Mouse (Mus musculus) heart, adult 2 months (tissue): ENCODE results near the gene Bmp2k. TPM values are rescaled to one million over a fixed set of nuclear protein-coding genes. Genes with fewer than 3 reads are reported as not detected.

Experiments used
- DNase-seq, 2 experiments: peaks; one replicate each; pipeline ENCODE4 v3.0.0; 2021
- H3K27ac ChIP-seq: fragments of 200-600 bp; 2 replicates; pipeline ENCODE4 v1.8.1; 2022
- H3K27me3 ChIP-seq: fragments of 200-500 bp; 2 replicates; pipeline ENCODE4 v1.6.1; 2012; ENCODE audit warnings: mild to moderate bottlenecking, low read length, inconsistent platforms, mixed read lengths; ENCODE audit not compliant: control insufficient read depth, insufficient read depth
- H3K36me3 ChIP-seq: fragments of 200-500 bp; 2 replicates; pipeline ENCODE4 v1.6.1; 2012; ENCODE audit warnings: low read length, inconsistent platforms; ENCODE audit not compliant: control insufficient read depth, insufficient read depth
- H3K4me1 ChIP-seq: fragments of 200-500 bp; 2 replicates; pipeline ENCODE4 v1.6.1; 2011; ENCODE audit warnings: low read length; ENCODE audit not compliant: control insufficient read depth, insufficient read depth
- H3K4me3 ChIP-seq: fragments of 200-600 bp; 2 replicates; pipeline ENCODE4 v1.8.1; 2022
- H3K79me2 ChIP-seq: fragments of 200-500 bp; replicated peaks from 2 replicates; pipeline ENCODE4 v1.6.1; 2012; ENCODE audit warnings: mild to moderate bottlenecking, inconsistent platforms, low read length, moderate library complexity, mixed read lengths; ENCODE audit not compliant: control insufficient read depth, insufficient read depth
- H3K9ac ChIP-seq: fragments of 200-500 bp; 2 replicates; pipeline ENCODE4 v1.6.1; 2012; ENCODE audit warnings: low read depth, mild to moderate bottlenecking, control low read depth, inconsistent platforms, low read length, mixed read lengths
- CTCF ChIP-seq: fragments of 200-600 bp; IDR thresholded peaks from 2 replicates; pipeline ENCODE4 v1.8.1; 2022; ENCODE audit warnings: antibody characterized with exemption, mild to moderate bottlenecking, moderate library complexity
- EP300 ChIP-seq: fragments of 200-500 bp; IDR thresholded peaks from 2 replicates; pipeline ENCODE4 v1.6.1; 2011; ENCODE audit warnings: low read depth, low read length, control low read depth; ENCODE audit not compliant: insufficient read depth
- POLR2A ChIP-seq: fragments of 200-500 bp; IDR thresholded peaks from 2 replicates; pipeline ENCODE4 v1.6.1; 2011; ENCODE audit warnings: mild to moderate bottlenecking, low read depth, low read length, control low read depth; ENCODE audit not compliant: insufficient read depth
- WGBS: fragments of 180-500 bp; shearing (Covaris S2); methylation state at CpG from one replicate; pipeline ENCODE4 v1.1.7; 2018; 5-methylcytosine and 5-hydroxymethylcytosine counted together
- intact Hi-C: fragments of 180-260 bp; cut with DNase I; formaldehyde crosslinking; loops from one replicate; pipeline ENCODE4 v1.15.1; 2025
- polyA plus RNA-seq: library from polyadenylated mRNA; depleted of rRNA; stranded (reverse); fragments of >200 nt; gene quantifications from 2 replicates; pipeline ENCODE4 v1.2.3, GENCODE M21; 2012
- total RNA-seq, 2 experiments: library from RNA; stranded (reverse); gene quantifications; 2 replicates each; pipeline ENCODE4 v1.2.3; 2021

Bmp2k gene
- total and polyA plus RNA-seq, 3 experiments, result 2.9 to 8.4 (median 6.7) TPM

DNA sequence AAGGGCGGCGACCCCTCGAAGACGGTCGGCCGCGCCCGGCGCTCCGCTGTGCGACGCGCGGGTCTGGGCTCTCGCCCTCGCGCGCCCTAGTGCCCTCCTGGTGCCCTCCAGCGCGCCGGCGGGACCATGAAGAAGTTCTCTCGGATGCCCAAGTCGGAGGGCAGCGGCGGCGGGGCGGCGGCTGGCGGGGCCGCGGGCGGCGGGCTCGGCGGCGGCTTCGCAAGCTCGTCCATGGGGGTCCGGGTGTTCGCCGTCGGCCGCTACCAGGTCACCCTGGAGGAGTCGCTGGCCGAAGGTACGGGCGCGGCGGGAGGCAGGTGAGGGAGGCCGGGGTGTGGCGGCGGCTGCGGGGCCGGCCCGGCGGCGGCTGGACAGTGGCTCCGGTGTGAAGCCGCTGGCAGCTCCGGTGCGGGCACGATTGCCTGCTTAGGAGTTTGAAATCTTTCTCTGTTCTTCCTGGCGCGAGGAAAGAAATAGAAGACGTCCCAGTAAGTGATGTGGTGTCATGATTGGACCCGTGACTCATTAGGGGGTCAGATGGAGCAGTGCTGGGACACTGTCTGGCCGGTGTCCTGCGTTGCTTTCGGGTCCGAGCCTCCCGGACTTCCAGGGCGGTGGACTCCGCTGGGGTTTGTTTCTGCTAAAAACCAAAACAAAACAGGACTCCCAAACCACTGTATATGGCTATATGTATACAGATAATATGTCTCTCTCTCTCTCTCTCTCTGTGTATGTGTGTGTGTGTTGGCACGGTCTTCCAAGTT is 495 bp downstream of the Bmp2k start:
- H3K79me2 ChIP-seq, result 0 out of 2 replicates have a peak, but pooled peaks cover 1% of the 10 kb centered on the region
- H3K4me3 ChIP-seq, result peak overlapping the region; percentile 92
- intact Hi-C loops, result loop anchor here (1.0 to 10.0 kb wide), 5 partner anchors 57 to 206 kb away; partner anchors contain the start of genes Anxa3 and Paqr3
- TF ChIP-seq POLR2A (no peak), EP300 (no peak), CTCF (no peak)
- WGBS, result under 1% methylated on average over 73 of the region's 75 CpGs
- H3K9ac ChIP-seq, result peak overlapping the region; percentile 85
- DNase-seq, result peak in 1 of 2 experiments; percentile 80
- H3K4me1 ChIP-seq, result peaks cover 8% of the 10 kb centered on the region
- H3K27ac ChIP-seq, result peak overlapping the region; percentile 87
- H3K27me3 ChIP-seq, result no peaks in the 10 kb centered on the region
- no peaks in the 10 kb centered on the region for H3K36me3 ChIP-seq

DNA sequence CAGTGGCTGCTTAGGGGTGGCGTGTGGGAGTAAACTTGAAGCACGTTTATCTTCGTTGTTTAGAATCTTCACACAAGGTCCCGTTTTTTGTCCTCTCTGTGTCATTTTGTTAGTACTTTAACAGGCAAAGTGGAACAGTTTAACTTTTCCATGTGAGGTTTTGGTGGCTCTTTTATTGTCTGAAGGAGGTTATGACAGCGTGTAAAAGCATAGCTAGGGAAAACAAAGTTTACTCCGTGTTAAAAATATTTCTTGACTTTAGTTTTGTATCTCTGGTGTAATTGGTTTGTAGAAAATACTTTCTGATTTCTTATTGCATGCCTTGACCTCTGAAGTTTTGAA is 1.0 kb downstream of the Bmp2k start:
- H3K79me2 ChIP-seq, result 0 out of 2 replicates have a peak, but pooled peaks cover 1% of the 10 kb centered on the region
- H3K4me3 ChIP-seq, result peak overlapping the region; percentile 92
- H3K27ac ChIP-seq, result peak overlapping the region; percentile 87
- H3K27me3 ChIP-seq, result no peaks in the 10 kb centered on the region
- DNase-seq, result no peak
- H3K36me3 ChIP-seq, result no peaks in the 10 kb centered on the region
- peak overlapping the region; percentile 85 for H3K9ac ChIP-seq
- intact Hi-C loops, result loop anchor here (5.0 to 10.0 kb wide), 4 partner anchors 76 to 206 kb away; partner anchors contain the start of genes Anxa3 and Paqr3
- WGBS, result 3% methylated on average over 6 of the region's 6 CpGs
- TF ChIP-seq POLR2A (no peak), EP300 (no peak), CTCF (no peak)
- peaks cover 8% of the 10 kb centered on the region for H3K4me1 ChIP-seq

DNA sequence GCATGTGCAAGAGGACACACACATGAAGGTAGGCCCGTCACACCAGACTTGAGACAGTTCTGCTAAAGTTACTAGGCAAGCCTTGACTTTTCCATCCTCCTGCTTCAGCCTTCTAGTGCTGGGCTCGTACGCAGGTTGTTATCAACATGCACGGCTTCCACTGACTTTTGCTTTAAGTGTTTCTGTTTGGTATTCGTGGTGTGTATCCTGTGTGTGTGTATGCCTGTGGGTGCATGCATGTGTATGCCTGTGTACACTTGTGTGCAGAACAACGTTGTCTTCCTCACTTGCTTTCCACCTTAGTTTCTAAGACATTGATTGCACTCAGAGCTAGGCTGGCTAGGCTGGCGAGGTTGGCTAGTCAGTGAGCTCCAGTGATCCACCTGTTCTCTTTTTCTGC is 2.1 kb downstream of the Bmp2k start:
- H3K79me2 ChIP-seq, result peaks cover 1% of the 10 kb centered on the region; the same call in 1 of the 2 replicates
- H3K4me3 ChIP-seq, result no peak overlapping the region
- TF ChIP-seq POLR2A, result no peak
- no peak for TF ChIP-seq EP300
- TF ChIP-seq CTCF, result no peak
- H3K9ac ChIP-seq, result no peak overlapping the region
- no peak for DNase-seq
- no peaks in the 10 kb centered on the region for H3K36me3 ChIP-seq
- 84% methylated on average over 7 of the region's 7 CpGs for WGBS
- peaks cover 8% of the 10 kb centered on the region for H3K4me1 ChIP-seq
- H3K27me3 ChIP-seq, result no peaks in the 10 kb centered on the region
- no peak overlapping the region for H3K27ac ChIP-seq
- intact Hi-C loops, result loop anchor here (5.0 to 10.0 kb wide), 4 partner anchors 77 to 207 kb away; partner anchors contain the start of genes Anxa3 and Paqr3

DNA sequence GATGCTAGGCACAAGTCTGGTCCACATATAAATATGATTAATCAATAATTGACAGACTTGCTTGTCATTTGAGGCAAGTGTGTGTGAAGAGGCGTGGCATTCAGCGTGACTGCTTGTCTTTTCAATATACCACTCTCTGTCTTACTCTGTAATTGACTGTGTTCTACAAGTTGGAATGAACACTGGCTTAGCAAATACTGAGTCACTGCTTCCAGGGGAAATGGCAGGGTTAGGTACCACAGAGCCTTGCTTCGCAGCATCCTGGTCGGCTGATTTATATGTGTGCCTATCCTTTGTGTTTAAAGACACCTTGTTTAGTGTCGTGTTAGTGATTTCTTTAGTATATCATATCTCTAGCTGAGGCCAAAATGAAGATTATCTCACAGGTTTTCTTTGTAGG is 3.0 kb downstream of the Bmp2k start:
- DNase-seq, result no peak
- Histone ChIP-seq H3K27me3 (no peaks in the 10 kb centered on the region), H3K9ac (no peak overlapping the region), H3K4me1 (peaks cover 8% of the 10 kb centered on the region), H3K79me2 (peaks cover 1% of the 10 kb centered on the region; the same call in 1 of the 2 replicates), H3K36me3 (no peaks in the 10 kb centered on the region), H3K27ac (no peak overlapping the region), H3K4me3 (no peak overlapping the region)
- intact Hi-C loops, result no loop called here
- no peak for TF ChIP-seq EP300
- no peak for TF ChIP-seq POLR2A
- TF ChIP-seq CTCF, result no peak
- WGBS, result 80% methylated on average over 5 of the region's 5 CpGs

DNA sequence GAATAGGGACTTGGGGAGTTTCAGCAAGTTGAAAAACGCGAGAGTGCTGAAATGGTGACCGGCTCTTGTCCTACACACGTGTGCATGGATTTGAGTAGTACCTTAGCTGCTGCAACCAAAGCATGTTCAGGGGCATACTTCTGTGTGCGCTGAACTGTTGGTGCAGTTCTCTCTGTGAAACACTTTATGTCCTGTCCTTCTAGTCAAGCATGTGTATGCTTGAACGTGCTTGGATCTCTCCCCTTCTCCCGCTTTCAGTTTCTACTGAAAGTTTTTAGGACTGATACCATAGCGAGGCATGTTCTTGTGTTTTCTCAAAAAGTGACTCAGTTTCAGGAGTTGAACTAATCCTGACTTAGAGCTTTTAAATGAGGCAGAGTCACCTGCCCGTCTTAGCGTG is 3.7 kb downstream of the Bmp2k start:
- TF ChIP-seq CTCF, result no peak
- TF ChIP-seq EP300, result no peak
- TF ChIP-seq POLR2A, result no peak
- no peak overlapping the region for H3K4me3 ChIP-seq
- 82% methylated on average over 10 of the region's 10 CpGs for WGBS
- peaks cover 1% of the 10 kb centered on the region; the same call in 1 of the 2 replicates for H3K79me2 ChIP-seq
- no peak for DNase-seq
- no peaks in the 10 kb centered on the region for H3K27me3 ChIP-seq
- H3K4me1 ChIP-seq, result peaks cover 8% of the 10 kb centered on the region
- H3K36me3 ChIP-seq, result no peaks in the 10 kb centered on the region
- no peak overlapping the region for H3K27ac ChIP-seq
- intact Hi-C loops, result no loop called here
- H3K9ac ChIP-seq, result no peak overlapping the region

DNA sequence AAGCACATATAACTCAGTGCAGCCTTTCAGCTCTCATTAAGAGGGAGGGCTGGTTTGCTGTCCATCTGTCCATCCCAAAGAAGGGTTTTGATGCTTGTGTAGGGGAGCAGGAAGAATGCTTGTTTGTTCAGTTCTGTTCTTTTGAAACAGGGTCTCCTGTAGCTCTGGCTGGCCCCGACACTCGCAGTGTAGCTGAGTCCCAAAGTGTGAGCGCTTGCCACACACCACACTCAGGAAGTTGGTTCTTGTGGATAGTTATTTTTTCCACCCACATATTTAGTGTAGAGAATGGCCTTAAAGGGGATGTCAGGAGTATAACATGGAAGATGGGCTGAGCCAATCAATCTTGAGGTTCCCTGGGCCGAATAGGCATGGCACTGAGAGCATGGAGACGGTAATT is 4.1 kb downstream of the Bmp2k start:
- no peaks in the 10 kb centered on the region for H3K36me3 ChIP-seq
- no peak overlapping the region for H3K27ac ChIP-seq
- H3K27me3 ChIP-seq, result no peaks in the 10 kb centered on the region
- peaks cover 1% of the 10 kb centered on the region; the same call in 1 of the 2 replicates for H3K79me2 ChIP-seq
- TF ChIP-seq CTCF (no peak), EP300 (no peak), POLR2A (no peak)
- WGBS, result 84% methylated on average over 5 of the region's 5 CpGs
- H3K4me3 ChIP-seq, result no peak overlapping the region
- H3K4me1 ChIP-seq, result peaks cover 4% of the 10 kb centered on the region
- intact Hi-C loops, result no loop called here
- DNase-seq, result no peak
- H3K9ac ChIP-seq, result no peak overlapping the region
